Mouse (Mus musculus) kidney, postnatal 14 days (tissue): ENCODE data around the gene Cntn6.

Experiments used
- DNase-seq: peaks from one replicate; pipeline ENCODE4 v3.0.0; 2022; ENCODE audit warnings: mixed read lengths

The Cntn6 gene

GRCm38 (mm10) chr6:104492490-104493431, at the start of gene Cntn6:
TSS of gene Cntn6 (plus strand) at chr6:104492790.
- no peak for DNase-seq

GRCm38 (mm10) chr6:104443731-104444130, 48.9 kb upstream of the Cntn6 start:
- no peak for DNase-seq

GRCm38 (mm10) chr6:104470706-104471105, 21.9 kb upstream of the Cntn6 start:
- DNase-seq, result no peak

GRCm38 (mm10) chr6:104479242-104479641, 13.3 kb upstream of the Cntn6 start:
- peak; percentile 2 for DNase-seq

GRCm38 (mm10) chr6:104493459-104493858, 869 bp downstream of the Cntn6 start:
- no peak for DNase-seq

GRCm38 (mm10) chr6:104495801-104496200, 3.2 kb downstream of the Cntn6 start:
- no peak for DNase-seq

- DNase-seq, result no peak
These were observed 71.4 kb downstream of the Cntn6 start for GRCm38 (mm10) chr6:104563993-104564392.

- DNase-seq, result no peak
These were observed 77.0 kb downstream of the Cntn6 start for GRCm38 (mm10) chr6:104569564-104569963.

- DNase-seq, result no peak
These were observed 95.4 kb downstream of the Cntn6 start for GRCm38 (mm10) chr6:104588028-104588427.

- no peak for DNase-seq
These were observed 108.3 kb downstream of the Cntn6 start for GRCm38 (mm10) chr6:104600838-104601397.

- no peak for DNase-seq
These were observed 110.3 kb downstream of the Cntn6 start for GRCm38 (mm10) chr6:104602894-104603293.

GRCm38 (mm10) chr6:104603371-104603770, 110.8 kb downstream of the Cntn6 start:
- DNase-seq, result peak; percentile 0

GRCm38 (mm10) chr6:104605214-104605613, 112.6 kb downstream of the Cntn6 start:
- DNase-seq, result no peak

- no peak for DNase-seq
These were observed 160.9 kb downstream of the Cntn6 start for GRCm38 (mm10) chr6:104653518-104653917.

- no peak for DNase-seq
These were observed 176.1 kb downstream of the Cntn6 start for GRCm38 (mm10) chr6:104668701-104669100.

GRCm38 (mm10) chr6:104674249-104674648, 181.7 kb downstream of the Cntn6 start:
- no peak for DNase-seq

GRCm38 (mm10) chr6:104679809-104680495, 187.4 kb downstream of the Cntn6 start:
- DNase-seq, result no peak

- DNase-seq, result no peak
These were observed 195.4 kb downstream of the Cntn6 start for GRCm38 (mm10) chr6:104687980-104688379.

GRCm38 (mm10) chr6:104688439-104689125, 196.0 kb downstream of the Cntn6 start:
- no peak for DNase-seq

- no peak for DNase-seq
These were observed 236.0 kb downstream of the Cntn6 start for GRCm38 (mm10) chr6:104728571-104728970.

GRCm38 (mm10) chr6:104734256-104734655, 241.7 kb downstream of the Cntn6 start:
- no peak for DNase-seq

- no peak for DNase-seq
These were observed 246.4 kb downstream of the Cntn6 start for GRCm38 (mm10) chr6:104738999-104739398.

- DNase-seq, result no peak
These were observed 265.5 kb downstream of the Cntn6 start for GRCm38 (mm10) chr6:104758125-104758524.
